Mouse (Mus musculus) induced T-regulatory cell, adult 2 months (primary cell): ENCODE results near the gene Sardh.

Experiments
- DNase-seq: peaks from one replicate; pipeline ENCODE4 v3.0.0-alpha.2; 2012; ENCODE audit warnings: low read depth

Sardh gene

DNA sequence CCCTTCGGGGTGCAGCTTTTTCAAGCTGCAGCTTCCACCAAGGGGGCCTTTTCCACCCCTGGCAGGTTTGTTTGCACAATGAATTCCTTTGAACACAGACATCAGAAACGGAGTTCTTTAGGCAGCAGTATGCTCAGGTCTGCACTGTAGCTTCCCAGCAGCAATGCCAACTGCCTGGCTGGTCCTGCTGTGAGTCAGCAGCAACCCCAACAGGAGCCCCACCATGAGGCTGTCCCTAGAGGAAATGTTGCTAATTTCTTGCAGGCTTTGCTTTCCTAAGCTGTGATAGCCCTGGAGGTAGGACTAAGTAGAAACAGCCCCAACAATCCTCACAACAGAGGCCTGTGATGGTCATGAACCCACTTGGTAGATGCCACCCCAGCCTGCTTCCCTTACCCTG is 81.1 kb downstream of the Sardh start:
- no peak for DNase-seq

DNA sequence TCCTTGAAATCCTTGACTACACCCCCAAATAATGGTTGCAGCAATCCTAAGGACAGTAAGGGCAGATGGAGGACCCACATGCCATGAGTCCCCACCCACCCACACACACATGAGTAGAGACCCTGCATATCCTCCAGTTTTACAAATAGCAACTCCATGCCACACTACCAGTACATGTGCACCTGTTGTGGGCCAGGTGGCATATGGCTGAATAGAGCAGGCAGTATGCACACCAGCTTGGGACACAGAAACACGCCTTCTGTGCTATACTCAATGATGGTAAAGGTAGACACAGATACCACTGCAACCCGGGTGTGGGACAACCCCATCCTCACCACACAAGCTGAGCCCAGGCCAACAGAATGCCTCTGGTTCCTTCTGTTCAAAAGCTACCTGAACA is 82.1 kb downstream of the Sardh start:
- no peak for DNase-seq

- DNase-seq = no peak
These were observed 83.1 kb downstream of the Sardh start, which contains the start of gene Dbh for GRCm38 (mm10) chr2:27164796-27165590. Dbh (plus strand) TSS chr2:27165233.

DNA sequence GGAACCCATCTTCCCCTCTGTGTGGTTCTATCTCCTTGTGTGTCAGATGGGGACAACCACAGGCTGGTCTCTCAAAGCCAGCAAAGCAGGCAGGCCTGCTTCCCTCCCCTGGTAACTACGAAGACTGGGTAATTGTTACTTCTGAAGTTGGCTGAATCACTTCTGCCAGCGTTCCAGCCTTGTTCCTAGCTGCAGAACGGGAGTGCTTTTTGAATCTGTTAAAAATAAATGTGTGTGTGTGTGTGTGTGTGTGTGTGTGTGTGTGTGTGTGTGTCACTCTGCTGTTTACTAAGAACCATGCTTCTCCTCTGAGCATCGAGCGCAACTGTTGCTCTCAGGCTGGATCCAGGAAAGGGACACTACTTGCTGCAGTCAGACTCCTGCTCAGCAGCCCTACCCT is 84.3 kb downstream of the Sardh start:
- no peak for DNase-seq

DNA sequence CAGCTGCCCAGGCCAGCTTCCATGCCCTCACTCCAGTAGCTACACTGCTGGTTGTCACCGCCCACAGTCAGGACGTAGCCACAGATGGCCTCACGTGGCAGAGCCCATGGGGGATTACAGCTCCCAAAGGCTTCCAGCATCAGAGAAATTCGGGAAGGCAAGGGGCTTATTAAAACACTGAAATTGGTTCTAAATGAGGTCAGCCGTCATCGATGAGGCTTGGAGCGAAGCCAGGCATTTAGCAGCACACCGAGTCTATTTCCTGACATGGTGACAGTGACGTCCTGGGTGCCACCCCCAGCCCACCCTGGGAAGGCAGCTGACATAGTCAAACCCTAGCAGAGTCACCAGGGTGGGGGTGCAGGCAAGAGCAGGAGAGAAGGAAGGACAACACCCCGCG is 85.5 kb downstream of the Sardh start:
- DNase-seq = no peak

DNA sequence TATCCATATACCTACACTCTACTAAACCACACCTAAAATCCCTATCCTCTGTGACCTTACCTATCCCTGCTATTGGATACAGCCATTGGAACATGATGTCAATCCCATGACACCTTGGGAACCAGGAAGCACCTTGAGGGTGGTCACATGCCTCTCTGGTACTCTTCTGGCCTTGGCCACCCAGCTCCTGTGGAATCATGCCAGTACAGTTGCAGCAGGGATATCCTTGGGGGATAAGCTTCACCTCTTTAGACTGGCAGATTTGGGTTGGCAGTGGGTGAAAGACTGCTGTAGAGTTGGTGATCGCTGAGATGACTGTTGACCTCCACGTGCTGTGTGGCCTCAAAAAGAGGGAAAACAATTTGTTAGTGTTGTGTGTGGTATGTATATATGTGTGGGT is 86.6 kb downstream of the Sardh start:
- no peak for DNase-seq

DNA sequence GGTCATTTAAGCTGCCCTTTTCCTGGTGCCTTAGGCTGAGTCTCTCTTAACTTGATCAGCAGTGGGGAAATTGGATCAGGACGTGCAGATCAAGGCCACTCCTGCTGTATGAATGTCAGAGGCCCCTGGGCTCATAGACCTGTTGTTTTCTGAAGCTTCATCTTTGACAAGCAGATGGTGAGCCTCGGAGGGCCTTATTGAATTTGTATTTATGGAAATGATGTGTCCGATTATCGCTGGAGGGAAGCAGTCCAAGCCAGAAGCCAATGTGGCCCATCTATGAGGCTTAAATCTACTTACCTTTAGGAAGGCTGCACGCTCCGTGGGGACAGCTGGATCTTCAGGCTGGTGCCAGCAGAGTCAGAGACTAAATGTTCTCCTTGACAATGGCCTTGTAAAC is 91.5 kb downstream of the Sardh start:
- DNase-seq = no peak

DNA sequence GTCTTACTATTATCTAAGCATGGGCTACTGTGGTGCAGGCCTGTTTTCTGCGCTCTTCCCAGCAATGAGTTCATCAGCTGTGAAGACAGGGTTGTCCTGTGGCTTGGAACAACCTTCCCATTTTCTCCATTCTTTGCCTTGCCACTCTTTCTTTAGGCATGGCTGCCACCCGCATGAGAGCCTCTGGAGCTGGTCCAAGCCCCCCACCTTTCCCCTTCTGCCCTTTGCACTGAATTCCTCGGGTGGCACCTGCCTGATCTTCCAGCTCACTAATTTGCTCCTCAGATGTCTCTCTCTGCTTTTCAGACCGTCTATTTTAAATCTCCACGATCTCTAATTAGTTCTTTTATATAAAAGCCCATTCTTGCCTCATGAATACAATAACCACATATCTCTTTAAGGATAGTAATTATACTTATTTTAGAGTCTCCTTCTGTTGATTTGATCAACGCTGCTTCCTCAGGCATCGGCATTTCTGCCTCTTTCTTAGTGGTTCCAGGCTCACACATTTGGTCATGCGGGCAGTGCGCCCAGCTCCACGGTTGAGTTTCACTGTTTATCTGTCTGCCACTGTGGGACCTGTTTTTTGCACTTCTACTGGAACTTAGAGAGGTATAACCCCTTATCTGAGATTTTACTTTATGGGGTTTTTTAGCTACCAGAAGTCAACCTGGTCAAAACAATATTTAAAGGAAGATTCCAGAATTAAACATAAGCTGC is 93.5 kb downstream of the Sardh start:
- DNase-seq = no peak

GRCm38 (mm10) chr2:27149457-27149856 is 98.7 kb downstream of the Sardh start:
- DNase-seq = no peak

- no peak for DNase-seq
These were observed 101.3 kb downstream of the Sardh start for GRCm38 (mm10) chr2:27146840-27147239.

DNA sequence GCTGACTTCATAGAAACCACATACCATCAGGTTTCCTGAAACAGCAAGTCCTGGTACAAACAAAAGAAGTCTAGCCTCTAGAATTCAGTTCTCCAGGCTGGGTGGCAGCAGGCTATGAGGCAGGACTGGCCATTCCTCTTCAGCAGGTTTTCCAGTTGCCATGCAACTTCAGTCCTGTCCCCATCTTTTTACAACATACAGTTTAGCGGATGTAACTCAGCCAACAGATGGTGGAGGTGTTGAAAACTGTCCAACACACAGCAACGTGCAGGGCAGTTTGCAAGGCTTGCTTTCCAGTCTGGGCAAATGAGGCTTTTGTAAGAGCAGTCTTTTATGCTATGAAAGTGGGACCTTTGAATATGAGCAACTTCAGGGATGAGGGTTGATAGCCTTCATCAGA is 103.2 kb downstream of the Sardh start:
- no peak for DNase-seq

DNA sequence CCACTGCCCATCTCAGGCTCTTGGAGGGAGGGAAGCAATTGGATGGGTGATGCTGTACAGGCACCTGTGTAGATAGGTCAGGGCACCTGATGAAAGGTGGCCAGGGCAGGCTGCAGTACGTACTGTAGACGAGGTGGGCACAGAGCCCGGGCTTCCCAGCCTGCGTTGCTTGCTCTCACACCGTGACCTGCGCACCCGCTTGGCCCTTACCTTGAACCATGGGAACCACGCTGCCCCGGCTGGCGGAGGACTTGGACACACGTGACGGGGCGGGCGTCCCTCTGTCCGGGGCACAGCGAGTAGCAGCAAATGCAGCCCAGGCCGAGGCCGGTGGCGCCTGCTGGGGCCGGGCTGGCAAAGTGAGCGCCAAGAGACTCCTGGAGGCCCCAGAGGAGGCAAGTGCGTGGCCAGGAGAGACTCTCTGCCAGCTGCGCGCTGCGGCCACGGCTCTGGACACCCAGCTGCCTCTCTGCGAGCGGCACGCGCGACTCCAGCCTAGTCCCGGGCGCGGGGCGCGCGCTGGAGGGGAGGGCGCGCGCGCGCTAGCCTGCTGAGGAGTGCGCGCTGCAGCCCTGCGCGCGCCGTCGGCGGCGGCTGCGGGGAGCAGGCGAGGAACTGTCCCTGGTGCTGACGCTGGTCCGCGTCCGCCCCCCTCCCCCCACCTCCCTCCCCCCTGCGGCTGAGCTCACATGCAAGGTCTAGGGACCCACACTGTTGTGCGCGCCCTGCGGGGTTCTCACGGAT is 106.0 kb downstream of the Sardh start, which contains the start of gene Fam163b:
Gene Fam163b, minus strand, starts transcription at position 542 of the 744 bp plus-strand sequence.
- DNase-seq = peak; percentile 30
